Mouse (Mus musculus): ENCODE measurements around the gene Ywhag. TPM values are rescaled to one million over a fixed set of nuclear protein-coding genes. Genes with fewer than 3 reads are reported as not detected.

Gene Ywhag
- polyA plus RNA-seq (2015; fragmentation: Nextera tagmentation; extraction: Ambion mirVana): 144 and 156 TPM in 2 replicates

- Histone ChIP-seq H3K4me1 (peaks cover 28% of the 10 kb centered on the region), H3K4me2 (peak within 1 kb of the TSS; percentile 60), H3K9me3 (no peaks in the 10 kb centered on the region), H3K36me3 (peaks cover 22% of the 10 kb centered on the region), H3K9ac (peak within 1 kb of the TSS; percentile 91), H3K27ac (peak within 1 kb of the TSS; percentile 98), H3K4me3 (peak within 1 kb of the TSS; percentile 78), H3K27me3 (no peaks in the 10 kb centered on the region)
- peak; percentile 98 for ATAC-seq (ENCODE audit: borderline replicate concordance, extremely low read depth, low FRiP score, low TSS enrichment)
- under 1% methylated on average over 44 of the region's 48 CpGs for WGBS
Measured at GRCm38 (mm10) chr5:135934481-135935175, at the start of gene Ywhag. Gene Ywhag, minus strand, starts transcription at chr5:135934616.

GRCm38 (mm10) chr5:135982398-135982797 is 48.0 kb upstream of the Ywhag start:
- Histone ChIP-seq H3K4me3 (no peak overlapping the region), H3K4me2 (no peak overlapping the region), H3K27me3 (no peaks in the 10 kb centered on the region), H3K36me3 (no peaks in the 10 kb centered on the region), H3K4me1 (no peaks in the 10 kb centered on the region), H3K27ac (no peak overlapping the region), H3K9me3 (no peaks in the 10 kb centered on the region), H3K9ac (no peak overlapping the region)
- WGBS: 33% methylated on average over 6 of the region's 6 CpGs
- no peak for ATAC-seq (ENCODE audit: borderline replicate concordance, extremely low read depth, low FRiP score, low TSS enrichment)

- Histone ChIP-seq H3K4me1 (no peaks in the 10 kb centered on the region), H3K9ac (no peak within 1 kb of the TSS), H3K27me3 (no peaks in the 10 kb centered on the region), H3K36me3 (no peaks in the 10 kb centered on the region), H3K4me3 (no peak within 1 kb of the TSS), H3K4me2 (no peak within 1 kb of the TSS), H3K27ac (no peak within 1 kb of the TSS), H3K9me3 (no peaks in the 10 kb centered on the region)
- no peak for ATAC-seq (ENCODE audit: borderline replicate concordance, extremely low read depth, low FRiP score, low TSS enrichment)
- WGBS: 63% methylated on average over 8 of the region's 8 CpGs
Measured at GRCm38 (mm10) chr5:135979904-135980303, 45.5 kb upstream of the Ywhag start, which contains the start of gene Zp3. Gene Zp3, plus strand, starts transcription at chr5:135980099.

- H3K4me1 ChIP-seq: no peaks in the 10 kb centered on the region
- no peaks in the 10 kb centered on the region for H3K36me3 ChIP-seq
- no peak for ATAC-seq (ENCODE audit: borderline replicate concordance, extremely low read depth, low FRiP score, low TSS enrichment)
- WGBS: 72% methylated on average over 5 of the region's 5 CpGs
- no peak overlapping the region for H3K9ac ChIP-seq
- no peaks in the 10 kb centered on the region for H3K9me3 ChIP-seq
- no peak overlapping the region for H3K4me2 ChIP-seq
- no peaks in the 10 kb centered on the region for H3K27me3 ChIP-seq
- no peak overlapping the region for H3K27ac ChIP-seq
- no peak overlapping the region for H3K4me3 ChIP-seq
Measured at GRCm38 (mm10) chr5:135979381-135979780, 45.0 kb upstream of the Ywhag start.

- Histone ChIP-seq H3K27ac (no peak overlapping the region), H3K9me3 (no peaks in the 10 kb centered on the region), H3K4me1 (no peaks in the 10 kb centered on the region), H3K36me3 (no peaks in the 10 kb centered on the region), H3K9ac (no peak overlapping the region), H3K4me3 (no peak overlapping the region), H3K4me2 (no peak overlapping the region), H3K27me3 (no peaks in the 10 kb centered on the region)
- WGBS: 86% methylated on average over 7 of the region's 8 CpGs
- ATAC-seq (ENCODE audit: borderline replicate concordance, extremely low read depth, low FRiP score, low TSS enrichment): no peak
Measured at GRCm38 (mm10) chr5:135975893-135976668, 41.7 kb upstream of the Ywhag start.

- H3K4me1 ChIP-seq: no peaks in the 10 kb centered on the region
- H3K4me3 ChIP-seq: peak within 1 kb of the TSS; percentile 17
- no peak within 1 kb of the TSS for H3K27ac ChIP-seq
- H3K9ac ChIP-seq: no peak within 1 kb of the TSS
- 14% methylated on average over 9 of the region's 9 CpGs for WGBS
- ATAC-seq (ENCODE audit: borderline replicate concordance, extremely low read depth, low FRiP score, low TSS enrichment): no peak
- no peaks in the 10 kb centered on the region for H3K9me3 ChIP-seq
- H3K36me3 ChIP-seq: no peaks in the 10 kb centered on the region
- no peaks in the 10 kb centered on the region for H3K27me3 ChIP-seq
- peak within 1 kb of the TSS; percentile 24; the same call in 1 of the 2 replicates for H3K4me2 ChIP-seq
Measured at GRCm38 (mm10) chr5:135974365-135974764, 39.9 kb upstream of the Ywhag start, which contains the start of gene Ssc4d. Gene Ssc4d, minus strand, starts transcription at chr5:135974531.

- H3K9me3 ChIP-seq: no peaks in the 10 kb centered on the region
- no peaks in the 10 kb centered on the region for H3K36me3 ChIP-seq
- 79% methylated on average over 7 of the region's 7 CpGs for WGBS
- no peak overlapping the region for H3K27ac ChIP-seq
- ATAC-seq (ENCODE audit: borderline replicate concordance, extremely low read depth, low FRiP score, low TSS enrichment): no peak
- H3K9ac ChIP-seq: no peak overlapping the region
- H3K4me1 ChIP-seq: no peaks in the 10 kb centered on the region
- H3K27me3 ChIP-seq: no peaks in the 10 kb centered on the region
- H3K4me3 ChIP-seq: no peak overlapping the region
- H3K4me2 ChIP-seq: no peak overlapping the region
Measured at GRCm38 (mm10) chr5:135971876-135972275, 37.5 kb upstream of the Ywhag start.

GRCm38 (mm10) chr5:135970247-135970646 is 35.8 kb upstream of the Ywhag start:
- Histone ChIP-seq H3K4me1 (peaks cover 5% of the 10 kb centered on the region), H3K36me3 (no peaks in the 10 kb centered on the region), H3K9me3 (no peaks in the 10 kb centered on the region), H3K9ac (no peak overlapping the region), H3K27me3 (no peaks in the 10 kb centered on the region), H3K4me2 (no peak overlapping the region), H3K27ac (no peak overlapping the region), H3K4me3 (no peak overlapping the region)
- no peak for ATAC-seq (ENCODE audit: borderline replicate concordance, extremely low read depth, low FRiP score, low TSS enrichment)
- WGBS: 67% methylated on average over 6 of the region's 6 CpGs

GRCm38 (mm10) chr5:135968781-135969180 is 34.4 kb upstream of the Ywhag start:
- no peak overlapping the region for H3K9ac ChIP-seq
- no peaks in the 10 kb centered on the region for H3K27me3 ChIP-seq
- no peaks in the 10 kb centered on the region for H3K9me3 ChIP-seq
- no peak overlapping the region for H3K4me3 ChIP-seq
- peaks cover 5% of the 10 kb centered on the region for H3K4me1 ChIP-seq
- no peak for ATAC-seq (ENCODE audit: borderline replicate concordance, extremely low read depth, low FRiP score, low TSS enrichment)
- H3K4me2 ChIP-seq: no peak overlapping the region
- WGBS: 62% methylated on average over 1 of the region's 1 CpGs
- H3K27ac ChIP-seq: no peak overlapping the region
- no peaks in the 10 kb centered on the region for H3K36me3 ChIP-seq

- Histone ChIP-seq H3K27ac (no peak overlapping the region), H3K27me3 (no peaks in the 10 kb centered on the region), H3K9ac (no peak overlapping the region), H3K9me3 (no peaks in the 10 kb centered on the region), H3K36me3 (no peaks in the 10 kb centered on the region), H3K4me2 (no peak overlapping the region), H3K4me3 (no peak overlapping the region), H3K4me1 (peaks cover 11% of the 10 kb centered on the region)
- no peak for ATAC-seq (ENCODE audit: borderline replicate concordance, extremely low read depth, low FRiP score, low TSS enrichment)
- 54% methylated on average over 9 of the region's 9 CpGs for WGBS
Measured at GRCm38 (mm10) chr5:135966866-135967265, 32.5 kb upstream of the Ywhag start.

GRCm38 (mm10) chr5:135965501-135965930 is 31.1 kb upstream of the Ywhag start:
- H3K36me3 ChIP-seq: no peaks in the 10 kb centered on the region
- peaks cover 16% of the 10 kb centered on the region for H3K4me1 ChIP-seq
- no peaks in the 10 kb centered on the region for H3K9me3 ChIP-seq
- H3K27me3 ChIP-seq: no peaks in the 10 kb centered on the region
- H3K9ac ChIP-seq: no peak overlapping the region
- peak overlapping the region; percentile 28 for H3K4me3 ChIP-seq
- H3K4me2 ChIP-seq: peak overlapping the region; percentile 58
- ATAC-seq (ENCODE audit: borderline replicate concordance, extremely low read depth, low FRiP score, low TSS enrichment): no peak
- 6% methylated on average over 24 of the region's 24 CpGs for WGBS
- H3K27ac ChIP-seq: peak overlapping the region; percentile 68

- Histone ChIP-seq H3K27me3 (no peaks in the 10 kb centered on the region), H3K9me3 (no peaks in the 10 kb centered on the region), H3K36me3 (no peaks in the 10 kb centered on the region), H3K9ac (peak overlapping the region; percentile 88), H3K27ac (peak overlapping the region; percentile 96), H3K4me1 (peaks cover 16% of the 10 kb centered on the region), H3K4me3 (peak overlapping the region; percentile 60), H3K4me2 (peak overlapping the region; percentile 98)
- WGBS: 9% methylated on average over 6 of the region's 6 CpGs
- no peak for ATAC-seq (ENCODE audit: borderline replicate concordance, extremely low read depth, low FRiP score, low TSS enrichment)
Measured at GRCm38 (mm10) chr5:135963280-135963627, 28.8 kb upstream of the Ywhag start.
